Mouse (Mus musculus) heart, embryonic 11.5 days (tissue): ENCODE results near the gene Snrnp70. TPM values are rescaled to one million over a fixed set of nuclear protein-coding genes. Genes with fewer than 3 reads are reported as not detected.
A peak's percentile ranks its signal among the peaks of the same experiment; 100 is the strongest.

Source experiments
- ATAC-seq: fragments of 200-750 bp; cut with Nextera tagmentation; replicated peaks from 2 replicates; pipeline ENCODE4 v1.8.0; 2017; ENCODE audit warnings: moderate library complexity; ENCODE audit not compliant: insufficient number of reproducible peaks, low FRiP score, low TSS enrichment
- H3K27ac ChIP-seq: fragments of 300-500 bp; sonication (generic); 2 replicates; pipeline ENCODE4 v1.5.1; 2014; ENCODE audit warnings: mild to moderate bottlenecking, low read depth, low read length
- H3K27me3 ChIP-seq: fragments of 300-500 bp; sonication (generic); 2 replicates; pipeline ENCODE4 v1.6.1; 2014; ENCODE audit warnings: mild to moderate bottlenecking, low read length, mixed read lengths; ENCODE audit not compliant: control insufficient read depth, insufficient read depth
- H3K36me3 ChIP-seq: fragments of 300-500 bp; sonication (generic); 2 replicates; pipeline ENCODE4 v1.6.1; 2014; ENCODE audit warnings: mild to moderate bottlenecking, low read length, moderate library complexity, mixed read lengths; ENCODE audit not compliant: control insufficient read depth, insufficient read depth
- H3K4me1 ChIP-seq: fragments of 300-500 bp; sonication (generic); 2 replicates; pipeline ENCODE4 v1.6.1; 2014; ENCODE audit warnings: low read length; ENCODE audit not compliant: control insufficient read depth, insufficient read depth
- H3K4me2 ChIP-seq: fragments of 300-500 bp; sonication (generic); 2 replicates; pipeline ENCODE4 v1.6.1; 2014; ENCODE audit warnings: mild to moderate bottlenecking, moderate library complexity
- H3K4me3 ChIP-seq: fragments of 300-500 bp; sonication (generic); 2 replicates; pipeline ENCODE4 v1.5.1; 2014; ENCODE audit warnings: low read depth, low read length
- H3K9ac ChIP-seq: fragments of 300-500 bp; sonication (generic); 2 replicates; pipeline ENCODE4 v1.6.1; 2014; ENCODE audit warnings: mild to moderate bottlenecking, low read depth, low read length, moderate library complexity
- H3K9me3 ChIP-seq: fragments of 300-500 bp; sonication (generic); replicated peaks from 2 replicates; pipeline ENCODE4 v1.6.1; 2016; ENCODE audit warnings: low read length; ENCODE audit not compliant: control insufficient read depth
- WGBS: fragments of 180-500 bp; shearing (Covaris S2); extraction: QIAGEN DNeasy Blood & Tissue Kit; methylation state at CpG from one replicate; pipeline ENCODE4 v1.1.7; 2014; ENCODE audit not compliant: insufficient replicate concordance; 5-methylcytosine and 5-hydroxymethylcytosine counted together
- polyA plus RNA-seq: library from polyadenylated mRNA; unstranded; fragments of >200 nt; fragmentation: Nextera tagmentation; extraction: Ambion mirVana; gene quantifications from 2 replicates; pipeline ENCODE4 v1.2.1, GENCODE M21; 2014

Gene Snrnp70
- polyA plus RNA-seq, 1 experiment from 2014 or later = 72.0 TPM

- peaks cover 82% of the 10 kb centered on the region for H3K27me3 ChIP-seq
- H3K9me3 ChIP-seq = no peaks in the 10 kb centered on the region
- H3K36me3 ChIP-seq = no peaks in the 10 kb centered on the region
- ATAC-seq = peak; percentile 3
- H3K4me1 ChIP-seq = peaks cover 31% of the 10 kb centered on the region
- H3K4me3 ChIP-seq = peak overlapping the region; percentile 55
- H3K9ac ChIP-seq = peak overlapping the region; percentile 70
- H3K4me2 ChIP-seq = peak overlapping the region; percentile 96
- WGBS = 3% methylated on average over 27 of the region's 27 CpGs
- peak overlapping the region; percentile 73 for H3K27ac ChIP-seq
Observed at GRCm38 (mm10) chr7:45413864-45414739, 18.6 kb upstream of the Snrnp70 start.

GRCm38 (mm10) chr7:45413113-45413863, 17.7 kb upstream of the Snrnp70 start, which contains the start of gene Ntf5:
TSS of gene Ntf5 (plus strand) at chr7:45413695.
- H3K9ac ChIP-seq = peak within 1 kb of the TSS; percentile 70
- H3K9me3 ChIP-seq = no peaks in the 10 kb centered on the region
- 2% methylated on average over 40 of the region's 45 CpGs for WGBS
- peaks cover 82% of the 10 kb centered on the region for H3K27me3 ChIP-seq
- peak; percentile 53 for ATAC-seq
- no peaks in the 10 kb centered on the region for H3K36me3 ChIP-seq
- H3K27ac ChIP-seq = peak within 1 kb of the TSS; percentile 73
- H3K4me3 ChIP-seq = peak within 1 kb of the TSS; percentile 55
- H3K4me1 ChIP-seq = peaks cover 30% of the 10 kb centered on the region
- peak within 1 kb of the TSS; percentile 96 for H3K4me2 ChIP-seq

DNA sequence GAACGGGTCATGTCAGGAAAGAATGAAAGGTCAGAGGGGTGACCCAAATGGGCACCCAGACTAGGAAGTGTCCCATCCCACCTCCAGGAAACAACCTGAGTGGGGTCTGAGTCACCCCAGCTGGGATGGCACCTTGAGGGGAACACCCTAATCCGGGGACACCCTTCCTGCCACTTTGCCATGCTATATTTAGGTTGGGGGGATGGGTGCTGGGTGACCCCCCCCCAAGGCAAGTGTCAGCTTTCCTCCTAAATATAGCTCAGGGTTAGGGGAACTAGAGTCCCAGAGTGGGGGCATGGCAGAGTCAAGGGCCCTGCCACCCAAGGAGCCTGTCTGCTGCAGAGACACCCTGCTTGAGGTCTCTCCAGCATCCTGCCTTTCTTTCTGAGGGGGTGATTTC, 16.9 kb upstream of the Snrnp70 start:
- H3K4me1 ChIP-seq = peaks cover 26% of the 10 kb centered on the region
- 59% methylated on average over 2 of the region's 2 CpGs for WGBS
- no peak for ATAC-seq
- peaks cover 82% of the 10 kb centered on the region for H3K27me3 ChIP-seq
- no peak overlapping the region for H3K4me2 ChIP-seq
- H3K4me3 ChIP-seq = no peak overlapping the region
- H3K9me3 ChIP-seq = no peaks in the 10 kb centered on the region
- H3K36me3 ChIP-seq = no peaks in the 10 kb centered on the region
- no peak overlapping the region for H3K9ac ChIP-seq
- no peak overlapping the region; the same call in 1 of the 2 replicates for H3K27ac ChIP-seq

GRCm38 (mm10) chr7:45409497-45410163, 14.1 kb upstream of the Snrnp70 start:
- Histone ChIP-seq H3K36me3 (no peaks in the 10 kb centered on the region), H3K27me3 (peaks cover 77% of the 10 kb centered on the region), H3K9me3 (no peaks in the 10 kb centered on the region), H3K9ac (no peak overlapping the region), H3K4me1 (peaks cover 29% of the 10 kb centered on the region), H3K4me3 (no peak overlapping the region), H3K27ac (no peak overlapping the region), H3K4me2 (no peak overlapping the region)
- 78% methylated on average over 8 of the region's 8 CpGs for WGBS
- no peak for ATAC-seq

GRCm38 (mm10) chr7:45408949-45409348, 13.4 kb upstream of the Snrnp70 start:
- Histone ChIP-seq H3K9ac (no peak overlapping the region), H3K4me3 (no peak overlapping the region), H3K4me1 (peaks cover 23% of the 10 kb centered on the region), H3K27me3 (peaks cover 70% of the 10 kb centered on the region), H3K27ac (no peak overlapping the region), H3K9me3 (no peaks in the 10 kb centered on the region), H3K4me2 (no peak overlapping the region), H3K36me3 (no peaks in the 10 kb centered on the region)
- ATAC-seq = no peak
- WGBS = 80% methylated on average over 17 of the region's 17 CpGs

DNA sequence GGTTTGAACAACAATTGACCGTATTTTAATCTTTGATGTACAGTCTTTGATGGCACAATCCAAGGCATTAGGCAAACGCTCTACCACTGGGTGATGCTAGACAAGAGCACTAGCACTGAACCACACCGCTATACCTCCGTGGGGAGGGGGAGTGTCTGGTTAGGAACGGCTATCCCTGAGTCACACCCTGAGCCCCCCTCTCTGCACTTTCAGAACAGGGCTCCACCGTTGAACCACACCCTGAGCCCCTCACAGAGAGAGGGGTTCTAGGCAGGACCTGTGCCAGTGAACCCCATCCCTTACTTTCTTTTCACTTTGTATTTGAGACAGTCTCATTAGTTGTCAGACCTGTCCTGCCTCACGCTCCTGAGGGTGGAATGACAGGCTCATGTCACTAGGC, 12.8 kb upstream of the Snrnp70 start:
- no peak overlapping the region for H3K9ac ChIP-seq
- H3K27me3 ChIP-seq = peaks cover 64% of the 10 kb centered on the region
- H3K27ac ChIP-seq = no peak overlapping the region
- peaks cover 17% of the 10 kb centered on the region for H3K4me1 ChIP-seq
- ATAC-seq = no peak
- H3K4me3 ChIP-seq = no peak overlapping the region
- H3K9me3 ChIP-seq = no peaks in the 10 kb centered on the region
- no peak overlapping the region for H3K4me2 ChIP-seq
- H3K36me3 ChIP-seq = no peaks in the 10 kb centered on the region
- WGBS = 69% methylated on average over 7 of the region's 7 CpGs

GRCm38 (mm10) chr7:45407836-45408235, 12.3 kb upstream of the Snrnp70 start:
- Histone ChIP-seq H3K9me3 (no peaks in the 10 kb centered on the region), H3K27ac (no peak overlapping the region), H3K4me3 (no peak overlapping the region), H3K4me2 (no peak overlapping the region), H3K36me3 (no peaks in the 10 kb centered on the region), H3K27me3 (peaks cover 64% of the 10 kb centered on the region), H3K9ac (no peak overlapping the region), H3K4me1 (peaks cover 13% of the 10 kb centered on the region)
- no peak for ATAC-seq
- WGBS = 73% methylated on average over 10 of the region's 10 CpGs
